Mouse (Mus musculus) myocyte (in vitro differentiated cells): Measurements from ENCODE around the gene Ddah2. TPM values are rescaled to one million over a fixed set of nuclear protein-coding genes. Genes with fewer than 3 reads are reported as not detected.

ENCODE experiments used
- H3K27me3 ChIP-seq: one replicate; pipeline ENCODE4 v1.6.1; 2011; ENCODE audit not compliant: control insufficient read depth, insufficient read depth, insufficient read length
- H3K36me3 ChIP-seq: one replicate; pipeline ENCODE4 v1.6.1; 2011; ENCODE audit not compliant: control insufficient read depth, insufficient read depth
- H3K4me2 ChIP-seq: one replicate; pipeline ENCODE4 v1.6.1; 2011; ENCODE audit warnings: low read depth, control low read depth
- H3K4me3 ChIP-seq: one replicate; pipeline ENCODE4 v1.5.1; 2011; ENCODE audit warnings: mild to moderate bottlenecking, control low read depth, moderate library complexity
- H3K79me2 ChIP-seq: one replicate; pipeline ENCODE4 v1.6.1; 2011; ENCODE audit not compliant: control insufficient read depth, insufficient read depth
- H3ac ChIP-seq: one replicate; pipeline ENCODE4 v1.6.1; 2011; ENCODE audit not compliant: control insufficient read depth, insufficient read length
- CEBPB ChIP-seq: IDR thresholded peaks from 2 replicates; pipeline ENCODE4 v1.6.1; 2011; ENCODE audit warnings: mild to moderate bottlenecking, moderate library complexity; ENCODE audit not compliant: poor library complexity, insufficient read depth, severe bottlenecking
- E2F4 ChIP-seq: IDR thresholded peaks from one replicate; pipeline ENCODE4 v1.6.1; 2011; ENCODE audit warnings: mild to moderate bottlenecking, control low read depth, moderate library complexity; ENCODE audit not compliant: insufficient read depth
- MAX ChIP-seq: IDR thresholded peaks from one replicate; pipeline ENCODE4 v1.6.1; 2011; ENCODE audit warnings: low read depth, mild to moderate bottlenecking, control low read depth
- MYOD1 ChIP-seq, 3 experiments: IDR thresholded peaks; one replicate each; pipeline ENCODE4 v1.6.1; 2011; ENCODE audit warnings: control low read depth in 2 of 3, low read depth in 2 of 3, mild to moderate bottlenecking in 2 of 3, moderate library complexity in 1 of 3; ENCODE audit not compliant: insufficient read length in 2 of 3, control insufficient read depth in 1 of 3
- MYOG ChIP-seq, 3 experiments: IDR thresholded peaks; one replicate each; pipeline ENCODE4 v1.6.1; 2011; ENCODE audit warnings: control low read depth in 2 of 3, low read depth in 2 of 3, mild to moderate bottlenecking in 2 of 3; ENCODE audit not compliant: insufficient read length in 2 of 3, control insufficient read depth in 1 of 3, insufficient read depth in 1 of 3
- POLR2A ChIP-seq: IDR thresholded peaks from one replicate; pipeline ENCODE4 v1.6.1; 2011; ENCODE audit warnings: low read depth, mild to moderate bottlenecking, control low read depth, moderate library complexity; ENCODE audit not compliant: insufficient read length
- POLR2AphosphoS2 ChIP-seq: IDR thresholded peaks from one replicate; pipeline ENCODE4 v1.6.1; 2011; ENCODE audit warnings: low read depth, control low read depth; ENCODE audit not compliant: insufficient read length
- REST ChIP-seq: IDR thresholded peaks from one replicate; pipeline ENCODE4 v1.6.1; 2011; ENCODE audit warnings: mild to moderate bottlenecking, control low read depth, moderate library complexity; ENCODE audit not compliant: insufficient read depth, insufficient read length
- SRF ChIP-seq: IDR thresholded peaks from one replicate; pipeline ENCODE4 v1.6.1; 2011; ENCODE audit warnings: low read depth; ENCODE audit not compliant: control insufficient read depth, insufficient read length
- TCF12 ChIP-seq: IDR thresholded peaks from one replicate; pipeline ENCODE4 v1.6.1; 2011; ENCODE audit warnings: mild to moderate bottlenecking, control low read depth; ENCODE audit not compliant: poor library complexity, insufficient read depth, severe bottlenecking
- TCF3 ChIP-seq: IDR thresholded peaks from one replicate; pipeline ENCODE4 v1.6.1; 2011; ENCODE audit warnings: low read depth, control low read depth; ENCODE audit not compliant: insufficient read length
- USF1 ChIP-seq: IDR thresholded peaks from one replicate; pipeline ENCODE4 v1.6.1; 2011; ENCODE audit warnings: low read depth, mild to moderate bottlenecking, control low read depth, moderate library complexity
- polyA plus RNA-seq: library from polyadenylated mRNA; unstranded; fragments of >200 nt; fragmentation: generic; extraction: Trizol; gene quantifications from one replicate; pipeline ENCODE4 v1.2.1, GENCODE M21; 2012; ENCODE audit warnings: missing spikeins

Gene Ddah2
- polyA plus RNA-seq, 1 experiment: 101 TPM

DNA sequence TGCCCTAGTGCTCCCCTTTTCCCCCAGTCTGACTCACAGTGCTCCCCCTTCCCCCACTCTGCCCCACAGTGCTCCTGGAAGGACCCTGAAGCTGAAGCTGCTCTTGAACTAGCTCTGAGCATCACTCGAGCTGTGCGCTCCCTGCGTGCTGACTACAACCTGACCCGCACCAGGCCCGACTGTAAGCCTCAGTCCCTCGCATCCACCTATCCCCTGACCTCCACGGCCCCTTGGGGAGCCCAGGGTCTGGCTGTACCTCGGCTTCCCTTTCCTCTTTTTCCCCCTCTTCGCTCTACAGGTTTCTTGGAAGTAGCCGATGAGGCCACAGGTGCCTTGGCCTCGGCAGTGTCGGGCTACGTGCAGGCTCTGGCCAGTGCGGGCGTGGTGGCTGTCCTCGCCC is 43.5 kb upstream of the Ddah2 start:
- no peak for TF ChIP-seq MAX
- TF ChIP-seq CEBPB: no peak
- TF ChIP-seq MYOD1 (IDR thresholded peaks at IDR 0.05; ENCODE audit: control insufficient read depth in 1 of 3, insufficient read length in 2 of 3, low read depth in 2 of 3): no peak
- TF ChIP-seq TCF12: no peak
- no peak for TF ChIP-seq POLR2A
- no peak for TF ChIP-seq POLR2AphosphoS2
- no peak for TF ChIP-seq REST
- no peak for TF ChIP-seq TCF3
- TF ChIP-seq E2F4: no peak
- no peak for TF ChIP-seq SRF
- TF ChIP-seq USF1: no peak
- no peak for TF ChIP-seq MYOG (IDR thresholded peaks at IDR 0.05; ENCODE audit: control insufficient read depth in 1 of 3, insufficient read depth in 1 of 3, insufficient read length in 2 of 3, low read depth in 2 of 3)
- H3K36me3 ChIP-seq: peaks cover 16% of the 10 kb centered on the region
- H3K27me3 ChIP-seq: no peaks in the 10 kb centered on the region
- no peaks in the 10 kb centered on the region for H3K79me2 ChIP-seq
- no peak overlapping the region for H3K4me2 ChIP-seq
- no peak overlapping the region for H3K4me3 ChIP-seq
- no peak overlapping the region for H3ac ChIP-seq

DNA sequence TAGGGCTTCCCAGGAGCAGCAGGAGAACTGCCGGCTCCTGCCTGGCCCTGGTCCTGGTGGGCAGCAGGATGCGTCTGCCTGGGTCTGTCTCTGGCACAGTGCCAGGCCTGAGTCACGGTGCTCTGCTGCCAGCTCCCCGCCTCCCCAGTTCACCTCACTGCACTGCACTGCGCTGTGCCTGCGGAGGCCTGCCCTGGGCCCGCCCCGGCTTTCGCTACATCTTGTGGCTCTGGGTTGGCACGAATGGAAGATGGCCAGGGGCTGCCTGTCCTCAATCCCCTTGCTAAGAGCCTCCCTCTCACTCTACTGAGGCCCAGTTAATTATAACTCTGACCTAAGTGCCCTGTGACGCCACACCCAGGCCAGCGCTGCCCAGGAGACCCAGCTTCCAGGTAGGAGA is 42.5 kb upstream of the Ddah2 start, which contains the start of gene Vwa7:
Gene Vwa7 (plus strand): TSS at position 204 of the 400 bp plus-strand sequence.
- H3K27me3 ChIP-seq: no peaks in the 10 kb centered on the region
- no peak within 1 kb of the TSS for H3K4me2 ChIP-seq
- no peak within 1 kb of the TSS for H3K4me3 ChIP-seq
- H3K79me2 ChIP-seq: no peaks in the 10 kb centered on the region
- TF ChIP-seq MYOG (IDR thresholded peaks at IDR 0.05; ENCODE audit: control insufficient read depth in 1 of 3, insufficient read depth in 1 of 3, insufficient read length in 2 of 3, low read depth in 2 of 3): no peak
- no peak for TF ChIP-seq SRF
- TF ChIP-seq E2F4: no peak
- no peak for TF ChIP-seq MAX
- TF ChIP-seq POLR2A: peak; percentile 27
- TF ChIP-seq MYOD1 (IDR thresholded peaks at IDR 0.05; ENCODE audit: control insufficient read depth in 1 of 3, insufficient read length in 2 of 3, low read depth in 2 of 3): no peak
- TF ChIP-seq TCF3: no peak
- no peak for TF ChIP-seq USF1
- no peak for TF ChIP-seq CEBPB
- peak; percentile 30 for TF ChIP-seq POLR2AphosphoS2
- TF ChIP-seq TCF12: no peak
- no peak for TF ChIP-seq REST
- no peak within 1 kb of the TSS for H3ac ChIP-seq
- H3K36me3 ChIP-seq: peaks cover 9% of the 10 kb centered on the region

DNA sequence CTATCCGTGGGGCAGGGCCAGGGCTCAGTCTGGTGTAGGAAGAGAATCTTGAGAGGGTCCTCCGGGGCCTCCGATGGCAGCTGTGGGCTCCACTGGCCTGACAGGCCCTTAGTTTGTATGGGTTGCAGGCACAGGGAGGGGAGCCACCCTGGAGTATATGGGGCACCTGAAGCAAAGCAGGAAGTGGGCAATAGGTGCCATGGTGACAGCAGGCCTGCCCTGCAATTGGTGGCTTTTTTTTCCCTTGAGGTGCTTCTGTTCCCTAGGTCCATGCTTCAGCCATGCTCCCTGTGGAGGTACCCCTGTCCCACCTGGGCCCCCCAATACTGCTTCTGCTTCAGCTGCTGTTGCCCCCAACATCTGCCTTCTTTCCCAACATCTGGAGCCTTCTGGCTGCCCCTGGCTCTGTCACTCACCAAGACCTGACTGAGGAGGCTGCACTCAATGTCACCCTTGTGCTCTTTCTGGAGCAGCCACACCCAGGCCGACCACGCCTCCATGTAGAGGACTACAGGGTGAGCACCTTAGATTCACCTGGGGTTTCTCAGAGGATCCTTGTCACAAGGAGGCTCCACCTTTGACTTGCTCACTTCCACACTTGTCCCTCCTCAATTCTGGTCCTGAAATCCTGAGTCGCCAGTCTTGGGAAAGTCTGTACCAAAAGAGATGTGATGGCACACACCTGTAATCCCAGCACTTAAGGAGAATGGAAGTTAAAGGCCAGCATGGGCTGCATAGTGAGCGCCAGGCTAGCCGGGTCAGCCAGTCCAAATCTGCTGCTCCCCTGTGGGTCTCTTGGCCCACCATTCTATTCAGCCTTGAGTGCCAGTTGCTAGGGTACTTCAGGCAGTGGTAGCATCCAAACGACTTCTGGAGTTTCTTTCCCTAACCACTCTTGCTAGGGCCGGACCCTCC is 41.8 kb upstream of the Ddah2 start:
- H3K36me3 ChIP-seq: peaks cover 9% of the 10 kb centered on the region
- H3K4me2 ChIP-seq: no peak overlapping the region
- no peak for TF ChIP-seq POLR2A
- no peak for TF ChIP-seq E2F4
- peak; percentile 73 for TF ChIP-seq POLR2AphosphoS2
- TF ChIP-seq MAX: no peak
- H3ac ChIP-seq: no peak overlapping the region
- H3K79me2 ChIP-seq: no peaks in the 10 kb centered on the region
- H3K4me3 ChIP-seq: no peak overlapping the region
- H3K27me3 ChIP-seq: no peaks in the 10 kb centered on the region

- TF ChIP-seq REST: no peak
- no peak for TF ChIP-seq POLR2AphosphoS2
- no peak for TF ChIP-seq E2F4
- TF ChIP-seq TCF12: no peak
- no peak for TF ChIP-seq MAX
- TF ChIP-seq USF1: no peak
- TF ChIP-seq POLR2A: no peak
- no peak for TF ChIP-seq TCF3
- TF ChIP-seq MYOG (IDR thresholded peaks at IDR 0.05; ENCODE audit: control insufficient read depth in 1 of 3, insufficient read depth in 1 of 3, insufficient read length in 2 of 3, low read depth in 2 of 3): no peak
- TF ChIP-seq SRF: no peak
- TF ChIP-seq CEBPB: no peak
- TF ChIP-seq MYOD1 (IDR thresholded peaks at IDR 0.05; ENCODE audit: control insufficient read depth in 1 of 3, insufficient read length in 2 of 3, low read depth in 2 of 3): no peak
- H3K36me3 ChIP-seq: peaks cover 7% of the 10 kb centered on the region
These were observed 41.2 kb upstream of the Ddah2 start for GRCm38 (mm10) chr17:35017706-35018030.

DNA sequence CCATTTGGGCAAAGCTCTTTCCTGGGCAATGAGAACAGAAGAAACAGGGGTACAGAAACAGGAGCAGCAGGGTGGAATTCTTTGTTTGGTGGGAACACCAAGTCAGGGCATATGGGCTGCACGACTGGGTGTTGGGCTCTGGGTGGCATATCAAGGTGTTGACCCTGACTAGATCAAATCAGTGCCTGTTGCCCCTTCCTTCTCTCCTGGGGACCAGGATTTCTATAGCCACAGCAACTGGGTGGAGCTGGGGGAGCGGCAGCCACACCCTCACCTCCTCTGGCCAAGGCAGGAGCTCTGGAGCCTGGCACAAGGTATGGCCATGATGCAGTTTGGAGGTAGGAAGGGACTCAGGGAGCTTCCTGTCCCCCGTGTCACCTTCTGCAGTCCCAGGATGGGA is 40.7 kb upstream of the Ddah2 start:
- H3K79me2 ChIP-seq: no peaks in the 10 kb centered on the region
- no peak overlapping the region for H3ac ChIP-seq
- H3K36me3 ChIP-seq: peaks cover 1% of the 10 kb centered on the region
- H3K27me3 ChIP-seq: no peaks in the 10 kb centered on the region
- TF ChIP-seq MYOD1 (IDR thresholded peaks at IDR 0.05; ENCODE audit: control insufficient read depth in 1 of 3, insufficient read length in 2 of 3, low read depth in 2 of 3) (no peak), TCF3 (no peak), REST (no peak), POLR2AphosphoS2 (no peak), CEBPB (no peak), E2F4 (no peak), MYOG (IDR thresholded peaks at IDR 0.05; ENCODE audit: control insufficient read depth in 1 of 3, insufficient read depth in 1 of 3, insufficient read length in 2 of 3, low read depth in 2 of 3) (no peak), TCF12 (no peak), USF1 (no peak), POLR2A (no peak), SRF (no peak), MAX (no peak)
- no peak overlapping the region for H3K4me2 ChIP-seq
- H3K4me3 ChIP-seq: no peak overlapping the region

More at GRCm38 (mm10) chr17:35017706-35018030, 41.2 kb upstream of the Ddah2 start:
- Histone ChIP-seq H3K4me3 (no peak overlapping the region), H3K27me3 (no peaks in the 10 kb centered on the region), H3ac (no peak overlapping the region), H3K79me2 (no peaks in the 10 kb centered on the region), H3K4me2 (no peak overlapping the region)
